Mouse (Mus musculus) myocyte (in vitro differentiated cells): ENCODE results near the gene Acpp. TPM values are rescaled to one million over a fixed set of nuclear protein-coding genes. Genes with fewer than 3 reads are reported as not detected.

Source experiments
- H3K27me3 ChIP-seq: one replicate; pipeline ENCODE4 v1.6.1; 2011; ENCODE audit not compliant: control insufficient read depth, insufficient read depth, insufficient read length
- H3K36me3 ChIP-seq: one replicate; pipeline ENCODE4 v1.6.1; 2011; ENCODE audit not compliant: control insufficient read depth, insufficient read depth
- H3K4me2 ChIP-seq: one replicate; pipeline ENCODE4 v1.6.1; 2011; ENCODE audit warnings: low read depth, control low read depth
- H3K4me3 ChIP-seq: one replicate; pipeline ENCODE4 v1.5.1; 2011; ENCODE audit warnings: mild to moderate bottlenecking, control low read depth, moderate library complexity
- H3K79me2 ChIP-seq: one replicate; pipeline ENCODE4 v1.6.1; 2011; ENCODE audit not compliant: control insufficient read depth, insufficient read depth
- H3ac ChIP-seq: one replicate; pipeline ENCODE4 v1.6.1; 2011; ENCODE audit not compliant: control insufficient read depth, insufficient read length
- CEBPB ChIP-seq: IDR thresholded peaks from 2 replicates; pipeline ENCODE4 v1.6.1; 2011; ENCODE audit warnings: mild to moderate bottlenecking, moderate library complexity; ENCODE audit not compliant: poor library complexity, insufficient read depth, severe bottlenecking
- E2F4 ChIP-seq: IDR thresholded peaks from one replicate; pipeline ENCODE4 v1.6.1; 2011; ENCODE audit warnings: mild to moderate bottlenecking, control low read depth, moderate library complexity; ENCODE audit not compliant: insufficient read depth
- MAX ChIP-seq: IDR thresholded peaks from one replicate; pipeline ENCODE4 v1.6.1; 2011; ENCODE audit warnings: low read depth, mild to moderate bottlenecking, control low read depth
- MYOD1 ChIP-seq, 3 experiments: IDR thresholded peaks; one replicate each; pipeline ENCODE4 v1.6.1; 2011; ENCODE audit warnings: control low read depth in 2 of 3, low read depth in 2 of 3, mild to moderate bottlenecking in 2 of 3, moderate library complexity in 1 of 3; ENCODE audit not compliant: insufficient read length in 2 of 3, control insufficient read depth in 1 of 3
- MYOG ChIP-seq, 3 experiments: IDR thresholded peaks; one replicate each; pipeline ENCODE4 v1.6.1; 2011; ENCODE audit warnings: control low read depth in 2 of 3, low read depth in 2 of 3, mild to moderate bottlenecking in 2 of 3; ENCODE audit not compliant: insufficient read length in 2 of 3, control insufficient read depth in 1 of 3, insufficient read depth in 1 of 3
- POLR2A ChIP-seq: IDR thresholded peaks from one replicate; pipeline ENCODE4 v1.6.1; 2011; ENCODE audit warnings: low read depth, mild to moderate bottlenecking, control low read depth, moderate library complexity; ENCODE audit not compliant: insufficient read length
- POLR2AphosphoS2 ChIP-seq: IDR thresholded peaks from one replicate; pipeline ENCODE4 v1.6.1; 2011; ENCODE audit warnings: low read depth, control low read depth; ENCODE audit not compliant: insufficient read length
- REST ChIP-seq: IDR thresholded peaks from one replicate; pipeline ENCODE4 v1.6.1; 2011; ENCODE audit warnings: mild to moderate bottlenecking, control low read depth, moderate library complexity; ENCODE audit not compliant: insufficient read depth, insufficient read length
- SRF ChIP-seq: IDR thresholded peaks from one replicate; pipeline ENCODE4 v1.6.1; 2011; ENCODE audit warnings: low read depth; ENCODE audit not compliant: control insufficient read depth, insufficient read length
- TCF12 ChIP-seq: IDR thresholded peaks from one replicate; pipeline ENCODE4 v1.6.1; 2011; ENCODE audit warnings: mild to moderate bottlenecking, control low read depth; ENCODE audit not compliant: poor library complexity, insufficient read depth, severe bottlenecking
- TCF3 ChIP-seq: IDR thresholded peaks from one replicate; pipeline ENCODE4 v1.6.1; 2011; ENCODE audit warnings: low read depth, control low read depth; ENCODE audit not compliant: insufficient read length
- USF1 ChIP-seq: IDR thresholded peaks from one replicate; pipeline ENCODE4 v1.6.1; 2011; ENCODE audit warnings: low read depth, mild to moderate bottlenecking, control low read depth, moderate library complexity
- polyA plus RNA-seq: library from polyadenylated mRNA; unstranded; fragments of >200 nt; fragmentation: generic; extraction: Trizol; gene quantifications from one replicate; pipeline ENCODE4 v1.2.1, GENCODE M21; 2012; ENCODE audit warnings: missing spikeins

Acpp gene
- polyA plus RNA-seq, 1 experiment, result 0.35 TPM

DNA sequence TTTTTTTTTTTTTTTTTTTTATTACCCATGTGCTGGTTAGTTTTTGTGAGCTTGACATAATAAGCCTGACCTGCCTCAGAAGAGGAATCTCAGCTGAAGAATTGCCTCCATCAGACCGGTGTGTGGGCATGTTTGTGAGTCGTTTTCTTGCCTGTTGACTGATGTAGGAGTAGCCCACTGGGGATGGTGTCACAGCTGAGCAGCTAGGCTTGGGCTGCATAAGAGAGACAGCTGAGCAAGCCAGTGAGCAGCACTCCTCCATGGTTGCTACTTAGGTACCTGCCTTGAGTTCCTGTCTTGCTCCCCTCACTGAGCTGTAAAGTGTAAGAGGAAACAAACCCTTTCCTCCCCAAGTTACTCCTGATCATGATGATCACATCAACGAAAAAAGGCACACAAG is 67.6 kb downstream of the Acpp start:
- no peaks in the 10 kb centered on the region for H3K27me3 ChIP-seq
- no peak overlapping the region for H3ac ChIP-seq
- peak in 2 of 3 experiments; percentile 49 to 54 for TF ChIP-seq MYOD1 (IDR thresholded peaks at IDR 0.05; ENCODE audit: control insufficient read depth in 1 of 3, insufficient read length in 2 of 3, low read depth in 2 of 3)
- TF ChIP-seq SRF, result no peak
- TF ChIP-seq TCF3, result no peak
- TF ChIP-seq MYOG (IDR thresholded peaks at IDR 0.05; ENCODE audit: control insufficient read depth in 1 of 3, insufficient read depth in 1 of 3, insufficient read length in 2 of 3, low read depth in 2 of 3), result peak; percentile 2 to 72 (median 9)
- no peaks in the 10 kb centered on the region for H3K79me2 ChIP-seq
- H3K4me2 ChIP-seq, result peak overlapping the region; percentile 25
- no peaks in the 10 kb centered on the region for H3K36me3 ChIP-seq
- no peak overlapping the region for H3K4me3 ChIP-seq

- Histone ChIP-seq H3ac (no peak overlapping the region), H3K79me2 (no peaks in the 10 kb centered on the region), H3K4me3 (no peak overlapping the region), H3K36me3 (no peaks in the 10 kb centered on the region), H3K27me3 (no peaks in the 10 kb centered on the region), H3K4me2 (peak overlapping the region; percentile 49)
- TF ChIP-seq MYOG (IDR thresholded peaks at IDR 0.05; ENCODE audit: control insufficient read depth in 1 of 3, insufficient read depth in 1 of 3, insufficient read length in 2 of 3, low read depth in 2 of 3), result peak in 2 of 3 experiments; percentile 1 to 59
- no peak for TF ChIP-seq POLR2AphosphoS2
- peak in 2 of 3 experiments; percentile 19 to 22 for TF ChIP-seq MYOD1 (IDR thresholded peaks at IDR 0.05; ENCODE audit: control insufficient read depth in 1 of 3, insufficient read length in 2 of 3, low read depth in 2 of 3)
Observed at GRCm38 (mm10) chr9:104269349-104269871, 68.1 kb downstream of the Acpp start.

DNA sequence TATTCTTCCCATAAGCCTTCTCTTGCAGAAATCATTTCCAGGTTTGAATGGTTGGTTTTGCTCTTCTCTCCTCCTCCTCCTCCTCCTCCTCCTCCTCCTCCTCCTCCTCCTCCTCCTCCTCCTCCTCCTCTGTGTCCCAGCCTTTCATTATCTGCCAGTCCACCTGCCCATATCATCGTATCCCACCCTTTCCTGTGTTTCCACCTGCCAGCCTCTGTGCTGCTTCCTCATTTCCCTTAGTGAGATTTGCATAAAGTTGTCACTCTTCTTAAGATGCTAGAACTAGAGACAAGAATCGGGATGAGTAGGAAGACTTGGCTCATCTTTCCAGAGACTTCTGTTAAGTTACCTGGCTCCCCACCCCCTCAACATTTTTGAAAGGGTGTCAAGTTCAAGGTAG is 73.0 kb downstream of the Acpp start:
- Histone ChIP-seq H3K4me2 (no peak overlapping the region), H3K79me2 (peaks cover 27% of the 10 kb centered on the region), H3ac (no peak overlapping the region), H3K27me3 (no peaks in the 10 kb centered on the region), H3K4me3 (no peak overlapping the region), H3K36me3 (peaks cover 2% of the 10 kb centered on the region)
- TF ChIP-seq POLR2AphosphoS2, result no peak
- TF ChIP-seq USF1, result no peak
- TF ChIP-seq TCF12, result no peak
- TF ChIP-seq TCF3, result no peak
- TF ChIP-seq SRF, result no peak
- TF ChIP-seq CEBPB, result no peak
- no peak for TF ChIP-seq REST

GRCm38 (mm10) chr9:104262823-104263352 is 74.7 kb downstream of the Acpp start, which contains the start of gene Dnajc13:
Gene Dnajc13, minus strand, starts transcription at chr9:104262930.
- Histone ChIP-seq H3K4me2 (peak within 1 kb of the TSS; percentile 96), H3K79me2 (peaks cover 44% of the 10 kb centered on the region), H3ac (peak within 1 kb of the TSS; percentile 37), H3K4me3 (peak within 1 kb of the TSS; percentile 67), H3K27me3 (no peaks in the 10 kb centered on the region), H3K36me3 (peaks cover 4% of the 10 kb centered on the region)
- TF ChIP-seq MYOD1 (IDR thresholded peaks at IDR 0.05; ENCODE audit: control insufficient read depth in 1 of 3, insufficient read length in 2 of 3, low read depth in 2 of 3) (no peak), MYOG (IDR thresholded peaks at IDR 0.05; ENCODE audit: control insufficient read depth in 1 of 3, insufficient read depth in 1 of 3, insufficient read length in 2 of 3, low read depth in 2 of 3) (peak in 1 of 3 experiments; percentile 35), POLR2A (peak; percentile 67), USF1 (peak; percentile 92), REST (no peak), POLR2AphosphoS2 (peak; percentile 47), E2F4 (no peak), MAX (no peak), SRF (no peak), TCF12 (no peak), CEBPB (no peak), TCF3 (no peak)

GRCm38 (mm10) chr9:104262016-104262762 is 75.4 kb downstream of the Acpp start:
- peak overlapping the region; percentile 67 for H3K4me3 ChIP-seq
- H3K27me3 ChIP-seq, result no peaks in the 10 kb centered on the region
- peaks cover 4% of the 10 kb centered on the region for H3K36me3 ChIP-seq
- no peak for TF ChIP-seq POLR2A
- TF ChIP-seq USF1, result no peak
- TF ChIP-seq MYOG (IDR thresholded peaks at IDR 0.05; ENCODE audit: control insufficient read depth in 1 of 3, insufficient read depth in 1 of 3, insufficient read length in 2 of 3, low read depth in 2 of 3), result no peak
- no peak for TF ChIP-seq SRF
- TF ChIP-seq CEBPB, result no peak
- TF ChIP-seq TCF12, result no peak
- TF ChIP-seq TCF3, result no peak
- no peak for TF ChIP-seq MYOD1 (IDR thresholded peaks at IDR 0.05; ENCODE audit: control insufficient read depth in 1 of 3, insufficient read length in 2 of 3, low read depth in 2 of 3)
- TF ChIP-seq REST, result no peak
- no peak for TF ChIP-seq E2F4
- no peak for TF ChIP-seq POLR2AphosphoS2
- TF ChIP-seq MAX, result no peak
- H3K4me2 ChIP-seq, result peak overlapping the region; percentile 79
- peak overlapping the region; percentile 37 for H3ac ChIP-seq
- H3K79me2 ChIP-seq, result peaks cover 51% of the 10 kb centered on the region
